Mouse (Mus musculus): ENCODE results near the gene Focad. TPM values are rescaled to one million over a fixed set of nuclear protein-coding genes. Genes with fewer than 3 reads are reported as not detected.
A peak's percentile ranks its signal among the peaks of the same experiment; 100 is the strongest.

The Focad gene
- polyA plus RNA-seq, 1 experiment from 2014 or later: 14.9 TPM

GRCm38 (mm10) chr4:88194256-88194655, 99.8 kb downstream of the Focad start:
- H3K4me3 ChIP-seq: no peak overlapping the region
- ATAC-seq (ENCODE audit: borderline replicate concordance, extremely low read depth, low FRiP score, low TSS enrichment): no peak
- H3K9me3 ChIP-seq: no peaks in the 10 kb centered on the region
- no peak overlapping the region for H3K27ac ChIP-seq
- 0 out of 2 replicates have a peak, but pooled peaks cover 3% of the 10 kb centered on the region for H3K4me1 ChIP-seq
- H3K4me2 ChIP-seq: no peak overlapping the region
- no peak overlapping the region for H3K9ac ChIP-seq
- no peaks in the 10 kb centered on the region for H3K36me3 ChIP-seq
- no peaks in the 10 kb centered on the region for H3K27me3 ChIP-seq
- 69% methylated on average over 5 of the region's 5 CpGs for WGBS

- Histone ChIP-seq H3K36me3 (no peaks in the 10 kb centered on the region; the same call in 1 of the 2 replicates), H3K9ac (no peak overlapping the region), H3K27ac (peak overlapping the region; percentile 87), H3K4me1 (0 out of 2 replicates have a peak, but pooled peaks cover 3% of the 10 kb centered on the region), H3K27me3 (no peaks in the 10 kb centered on the region), H3K4me3 (no peak overlapping the region), H3K9me3 (no peaks in the 10 kb centered on the region), H3K4me2 (no peak overlapping the region)
- no peak for ATAC-seq (ENCODE audit: borderline replicate concordance, extremely low read depth, low FRiP score, low TSS enrichment)
- WGBS: 42% methylated on average over 4 of the region's 4 CpGs
Observed at GRCm38 (mm10) chr4:88195898-88196495, 101.6 kb downstream of the Focad start.

GRCm38 (mm10) chr4:88196500-88196912, 102.1 kb downstream of the Focad start:
- Histone ChIP-seq H3K4me3 (no peak overlapping the region), H3K9me3 (no peaks in the 10 kb centered on the region), H3K9ac (no peak overlapping the region), H3K4me1 (0 out of 2 replicates have a peak, but pooled peaks cover 3% of the 10 kb centered on the region), H3K27me3 (no peaks in the 10 kb centered on the region), H3K4me2 (no peak overlapping the region), H3K27ac (peak overlapping the region; percentile 87), H3K36me3 (no peaks in the 10 kb centered on the region; the same call in 1 of the 2 replicates)
- ATAC-seq (ENCODE audit: borderline replicate concordance, extremely low read depth, low FRiP score, low TSS enrichment): peak; percentile 74; the same call in 1 of the 2 replicates
- 39% methylated on average over 4 of the region's 4 CpGs for WGBS

- 35% methylated on average over 5 of the region's 5 CpGs for WGBS
- Histone ChIP-seq H3K4me1 (0 out of 2 replicates have a peak, but pooled peaks cover 3% of the 10 kb centered on the region), H3K27ac (peak overlapping the region; percentile 87), H3K27me3 (no peaks in the 10 kb centered on the region), H3K9ac (no peak overlapping the region), H3K4me3 (no peak overlapping the region), H3K9me3 (no peaks in the 10 kb centered on the region), H3K4me2 (no peak overlapping the region), H3K36me3 (no peaks in the 10 kb centered on the region; the same call in 1 of the 2 replicates)
- ATAC-seq (ENCODE audit: borderline replicate concordance, extremely low read depth, low FRiP score, low TSS enrichment): peak; percentile 80; the same call in 1 of the 2 replicates
Observed at GRCm38 (mm10) chr4:88197244-88197643, 102.8 kb downstream of the Focad start.

- no peaks in the 10 kb centered on the region for H3K9me3 ChIP-seq
- no peak for ATAC-seq (ENCODE audit: borderline replicate concordance, extremely low read depth, low FRiP score, low TSS enrichment)
- H3K4me1 ChIP-seq: 0 out of 2 replicates have a peak, but pooled peaks cover 3% of the 10 kb centered on the region
- 51% methylated on average over 1 of the region's 1 CpGs for WGBS
- H3K36me3 ChIP-seq: no peaks in the 10 kb centered on the region; the same call in 1 of the 2 replicates
- no peak overlapping the region for H3K4me2 ChIP-seq
- H3K4me3 ChIP-seq: no peak overlapping the region
- no peaks in the 10 kb centered on the region for H3K27me3 ChIP-seq
- no peak overlapping the region for H3K9ac ChIP-seq
- no peak overlapping the region for H3K27ac ChIP-seq
Observed at GRCm38 (mm10) chr4:88199186-88199585, 104.8 kb downstream of the Focad start.

GRCm38 (mm10) chr4:88201047-88201446, 106.6 kb downstream of the Focad start:
- 94% methylated on average over 4 of the region's 4 CpGs for WGBS
- H3K4me2 ChIP-seq: no peak overlapping the region
- no peak for ATAC-seq (ENCODE audit: borderline replicate concordance, extremely low read depth, low FRiP score, low TSS enrichment)

GRCm38 (mm10) chr4:88208676-88209075, 114.2 kb downstream of the Focad start:
- H3K4me2 ChIP-seq: no peak overlapping the region
- H3K36me3 ChIP-seq: no peaks in the 10 kb centered on the region
- WGBS: 79% methylated on average over 6 of the region's 6 CpGs
- ATAC-seq (ENCODE audit: borderline replicate concordance, extremely low read depth, low FRiP score, low TSS enrichment): no peak
- H3K27ac ChIP-seq: no peak overlapping the region
- H3K4me1 ChIP-seq: peaks cover 4% of the 10 kb centered on the region; the same call in 1 of the 2 replicates
- no peaks in the 10 kb centered on the region for H3K9me3 ChIP-seq
- H3K27me3 ChIP-seq: no peaks in the 10 kb centered on the region
- H3K9ac ChIP-seq: no peak overlapping the region
- H3K4me3 ChIP-seq: no peak overlapping the region

More at GRCm38 (mm10) chr4:88201047-88201446, 106.6 kb downstream of the Focad start:
- 0 out of 2 replicates have a peak, but pooled peaks cover 3% of the 10 kb centered on the region for H3K4me1 ChIP-seq
- H3K9ac ChIP-seq: no peak overlapping the region
- H3K27ac ChIP-seq: no peak overlapping the region
- no peak overlapping the region for H3K4me3 ChIP-seq
- no peaks in the 10 kb centered on the region for H3K9me3 ChIP-seq
- H3K36me3 ChIP-seq: no peaks in the 10 kb centered on the region; the same call in 1 of the 2 replicates
- H3K27me3 ChIP-seq: no peaks in the 10 kb centered on the region

GRCm38 (mm10) chr4:88209351-88209814, 115.0 kb downstream of the Focad start:
- H3K4me2 ChIP-seq: no peak overlapping the region
- H3K9me3 ChIP-seq: no peaks in the 10 kb centered on the region
- no peak overlapping the region for H3K27ac ChIP-seq
- peaks cover 4% of the 10 kb centered on the region; the same call in 1 of the 2 replicates for H3K4me1 ChIP-seq
- 48% methylated on average over 3 of the region's 3 CpGs for WGBS
- peak; percentile 63; the same call in 1 of the 2 replicates for ATAC-seq (ENCODE audit: borderline replicate concordance, extremely low read depth, low FRiP score, low TSS enrichment)
- H3K4me3 ChIP-seq: no peak overlapping the region
- H3K27me3 ChIP-seq: no peaks in the 10 kb centered on the region
- no peak overlapping the region for H3K9ac ChIP-seq
- H3K36me3 ChIP-seq: no peaks in the 10 kb centered on the region

GRCm38 (mm10) chr4:88210602-88211001, 116.2 kb downstream of the Focad start:
- Histone ChIP-seq H3K4me1 (peaks cover 4% of the 10 kb centered on the region; the same call in 1 of the 2 replicates), H3K9ac (no peak overlapping the region), H3K4me3 (no peak overlapping the region), H3K9me3 (no peaks in the 10 kb centered on the region), H3K27me3 (no peaks in the 10 kb centered on the region), H3K4me2 (no peak overlapping the region), H3K36me3 (no peaks in the 10 kb centered on the region), H3K27ac (no peak overlapping the region)
- 67% methylated on average over 6 of the region's 6 CpGs for WGBS
- ATAC-seq (ENCODE audit: borderline replicate concordance, extremely low read depth, low FRiP score, low TSS enrichment): no peak

- Histone ChIP-seq H3K4me2 (no peak overlapping the region), H3K27ac (no peak overlapping the region), H3K4me1 (peaks cover 4% of the 10 kb centered on the region; the same call in 1 of the 2 replicates), H3K9ac (no peak overlapping the region), H3K4me3 (no peak overlapping the region), H3K9me3 (no peaks in the 10 kb centered on the region), H3K27me3 (no peaks in the 10 kb centered on the region), H3K36me3 (no peaks in the 10 kb centered on the region)
- no peak for ATAC-seq (ENCODE audit: borderline replicate concordance, extremely low read depth, low FRiP score, low TSS enrichment)
- WGBS: 84% methylated on average over 2 of the region's 2 CpGs
Observed at GRCm38 (mm10) chr4:88211200-88211885, 116.9 kb downstream of the Focad start.

GRCm38 (mm10) chr4:88213895-88214294, 119.5 kb downstream of the Focad start:
- H3K4me1 ChIP-seq: peaks cover 4% of the 10 kb centered on the region; the same call in 1 of the 2 replicates
- H3K4me2 ChIP-seq: no peak overlapping the region
- H3K36me3 ChIP-seq: no peaks in the 10 kb centered on the region
- H3K9me3 ChIP-seq: no peaks in the 10 kb centered on the region
- H3K4me3 ChIP-seq: no peak overlapping the region
- H3K27ac ChIP-seq: no peak overlapping the region
- peak; percentile 77; the same call in 1 of the 2 replicates for ATAC-seq (ENCODE audit: borderline replicate concordance, extremely low read depth, low FRiP score, low TSS enrichment)
- WGBS: 57% methylated on average over 3 of the region's 3 CpGs
- no peaks in the 10 kb centered on the region for H3K27me3 ChIP-seq
- H3K9ac ChIP-seq: no peak overlapping the region

- Histone ChIP-seq H3K4me3 (no peak overlapping the region), H3K36me3 (no peaks in the 10 kb centered on the region), H3K27ac (no peak overlapping the region), H3K27me3 (no peaks in the 10 kb centered on the region), H3K9ac (no peak overlapping the region), H3K4me2 (no peak overlapping the region), H3K4me1 (no peaks in the 10 kb centered on the region), H3K9me3 (no peaks in the 10 kb centered on the region)
- 77% methylated on average over 6 of the region's 6 CpGs for WGBS
- ATAC-seq (ENCODE audit: borderline replicate concordance, extremely low read depth, low FRiP score, low TSS enrichment): no peak
Observed at GRCm38 (mm10) chr4:88218286-88218685, 123.9 kb downstream of the Focad start.
